Mouse (Mus musculus): Measurements from ENCODE around the gene Gm9044.
"Not testable (repeated sequence)": the region's sequence is repeated elsewhere in the genome, so short reads cannot be mapped to it uniquely, and the experiment has no call there.

DNA sequence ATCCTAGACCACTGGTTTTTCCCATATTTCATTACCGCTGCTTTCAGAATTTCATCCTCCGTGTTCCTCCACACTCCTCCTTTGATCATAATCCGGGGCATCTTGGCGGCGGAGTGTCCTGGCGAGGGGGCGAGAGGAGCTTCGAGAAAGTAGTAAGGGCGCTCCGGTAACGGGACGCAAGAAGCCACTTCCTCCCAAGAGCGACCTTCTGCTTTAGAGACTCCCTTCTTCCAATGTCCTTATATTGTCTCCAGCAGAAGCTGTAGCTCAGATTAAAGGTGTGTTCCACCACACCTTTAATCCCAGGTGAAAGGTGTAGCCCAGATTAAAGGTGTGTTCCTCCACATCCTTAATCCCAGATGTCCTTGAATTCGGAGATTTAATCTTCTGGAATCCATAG lies at the start of gene Gm9044:
- TF ChIP-seq EP300 (IDR thresholded peaks at IDR 0.05; ENCODE audit: insufficient read depth, low read depth, low read length); CTCF (IDR thresholded peaks at IDR 0.05; ENCODE audit: low read depth, low read length); POLR2A (IDR thresholded peaks at IDR 0.05; ENCODE audit: insufficient read depth, low read length): not testable (repeated sequence)

Measured in ES-Bruce4 (cell line).